Mouse (Mus musculus) liver, postnatal 0 days (tissue): ENCODE measurements around the gene Gm9945.

ENCODE experiments used
- CTCF ChIP-seq: sonication (generic); IDR thresholded peaks from 2 replicates; pipeline ENCODE4 v1.5.1; 2016; ENCODE audit warnings: antibody characterized with exemption, low read depth
- EP300 ChIP-seq: IDR thresholded peaks from 2 replicates; pipeline ENCODE4 v1.6.1; 2016; ENCODE audit warnings: antibody characterized with exemption, low read depth, mild to moderate bottlenecking

- TF ChIP-seq CTCF (no peak), EP300 (no peak)
Observed at GRCm38 (mm10) chr11:53530001-53530400, 50.0 kb downstream of the Gm9945 start.
